Mouse (Mus musculus): ENCODE data around the gene Mfsd10. TPM values are rescaled to one million over a fixed set of nuclear protein-coding genes. Genes with fewer than 3 reads are reported as not detected.
"Not testable (repeated sequence)": the region's sequence is repeated elsewhere in the genome, so short reads cannot be mapped to it uniquely, and the experiment has no call there.

The Mfsd10 gene
- polyA plus RNA-seq, 1 experiment = 141 TPM

- TF ChIP-seq CTCF (IDR thresholded peaks at IDR 0.05; ENCODE audit: borderline replicate concordance, extremely low read depth, insufficient read depth, insufficient read length) (no peak), POLR2A (IDR thresholded peaks at IDR 0.05; ENCODE audit: borderline replicate concordance, extremely low read depth, insufficient read depth, insufficient read length, poor library complexity, severe bottlenecking) (no peak)
- no peak for DNase-seq (ENCODE audit: low read depth)
Measured at GRCm38 (mm10) chr5:34593202-34593727, 43.7 kb downstream of the Mfsd10 start.

- DNase-seq (ENCODE audit: low read depth) = no peak
- TF ChIP-seq POLR2A (IDR thresholded peaks at IDR 0.05; ENCODE audit: borderline replicate concordance, extremely low read depth, insufficient read depth, insufficient read length, poor library complexity, severe bottlenecking) (no peak), CTCF (IDR thresholded peaks at IDR 0.05; ENCODE audit: borderline replicate concordance, extremely low read depth, insufficient read depth, insufficient read length) (no peak)
Measured at GRCm38 (mm10) chr5:34592666-34593065, 44.3 kb downstream of the Mfsd10 start.

- DNase-seq (ENCODE audit: low read depth) = not testable (repeated sequence)
Measured at GRCm38 (mm10) chr5:34592224-34592623, 44.8 kb downstream of the Mfsd10 start.

GRCm38 (mm10) chr5:34591388-34592004 lies 45.5 kb downstream of the Mfsd10 start:
- no peak for TF ChIP-seq POLR2A (IDR thresholded peaks at IDR 0.05; ENCODE audit: borderline replicate concordance, extremely low read depth, insufficient read depth, insufficient read length, poor library complexity, severe bottlenecking)
- TF ChIP-seq CTCF (IDR thresholded peaks at IDR 0.05; ENCODE audit: borderline replicate concordance, extremely low read depth, insufficient read depth, insufficient read length) = no peak
- DNase-seq (ENCODE audit: low read depth) = peak; percentile 84

- TF ChIP-seq CTCF (IDR thresholded peaks at IDR 0.05; ENCODE audit: borderline replicate concordance, extremely low read depth, insufficient read depth, insufficient read length) (no peak), POLR2A (IDR thresholded peaks at IDR 0.05; ENCODE audit: borderline replicate concordance, extremely low read depth, insufficient read depth, insufficient read length, poor library complexity, severe bottlenecking) (no peak)
- peak; percentile 25 for DNase-seq (ENCODE audit: low read depth)
Measured at GRCm38 (mm10) chr5:34590702-34591101, 46.3 kb downstream of the Mfsd10 start.

- no peak for DNase-seq (ENCODE audit: low read depth)
- no peak for TF ChIP-seq CTCF (IDR thresholded peaks at IDR 0.05; ENCODE audit: borderline replicate concordance, extremely low read depth, insufficient read depth, insufficient read length)
Measured at GRCm38 (mm10) chr5:34590059-34590458, 47.0 kb downstream of the Mfsd10 start.

- DNase-seq (ENCODE audit: low read depth) = no peak
- no peak for TF ChIP-seq CTCF (IDR thresholded peaks at IDR 0.05; ENCODE audit: borderline replicate concordance, extremely low read depth, insufficient read depth, insufficient read length)
- no peak for TF ChIP-seq POLR2A (IDR thresholded peaks at IDR 0.05; ENCODE audit: borderline replicate concordance, extremely low read depth, insufficient read depth, insufficient read length, poor library complexity, severe bottlenecking)
Measured at GRCm38 (mm10) chr5:34587881-34588280, 49.1 kb downstream of the Mfsd10 start.

- no peak for DNase-seq (ENCODE audit: low read depth)
- no peak for TF ChIP-seq POLR2A (IDR thresholded peaks at IDR 0.05; ENCODE audit: borderline replicate concordance, extremely low read depth, insufficient read depth, insufficient read length, poor library complexity, severe bottlenecking)
- no peak for TF ChIP-seq CTCF (IDR thresholded peaks at IDR 0.05; ENCODE audit: borderline replicate concordance, extremely low read depth, insufficient read depth, insufficient read length)
Measured at GRCm38 (mm10) chr5:34585216-34585615, 51.8 kb downstream of the Mfsd10 start.

Other genes starting within 250 kb of the Mfsd10 start
- 7.9 and 8.8 TPM in 2 replicates for gene Tnip2, start 123.2 kb downstream of the Mfsd10 start, polyA plus RNA-seq (2012; rRNA removed)
- 39.8 and 41.6 TPM in 2 replicates for gene Sh3bp2, start 111.4 kb downstream of the Mfsd10 start, polyA plus RNA-seq (2012; rRNA removed)
- 264 and 287 TPM in 2 replicates for gene Add1, start 63.5 kb downstream of the Mfsd10 start, polyA plus RNA-seq (2012; rRNA removed)
- 21.5 and 25.1 TPM in 2 replicates for gene Nop14, start 22.9 kb upstream of the Mfsd10 start, polyA plus RNA-seq (2012; rRNA removed)
- 1.7 and 2.3 TPM in 2 replicates for gene Grk4, start 23.2 kb upstream of the Mfsd10 start, polyA plus RNA-seq (2012; rRNA removed)
- gene Htt, start 124.5 kb upstream of the Mfsd10 start, polyA plus RNA-seq (2012; rRNA removed) = 28.2 and 32.2 TPM in 2 replicates